Mouse (Mus musculus): ENCODE measurements around the gene Adam12. TPM values are rescaled to one million over a fixed set of nuclear protein-coding genes. Genes with fewer than 3 reads are reported as not detected.

Gene Adam12
- total RNA-seq, 2 experiments from 2014 or later, result 14.3 to 15.3 TPM

Small RNAs within 50 kb of the gene (microRNA-seq; reads per million reads assigned to microRNA genes)
- gene Gm23631, result not detected

Other genes starting within 250 kb of the Adam12 start
- gene D7Ertd443e, start 153.5 kb upstream of the Adam12 start, total RNA-seq (2021), result under 1 TPM; 0.30 to 0.93 TPM